Mouse (Mus musculus) lung, postnatal 36 days (tissue): ENCODE measurements around the gene Rab37.
A peak's percentile ranks its signal among the peaks of the same experiment; 100 is the strongest.

Source experiments
- DNase-seq: peaks from one replicate; pipeline ENCODE4 v3.0.0; 2022; ENCODE audit warnings: mixed read lengths

Rab37 gene

GRCm38 (mm10) chr11:115089853-115090252 is 1.4 kb upstream of the Rab37 start:
- DNase-seq: no peak

GRCm38 (mm10) chr11:115092140-115092539 is 909 bp downstream of the Rab37 start:
- DNase-seq: no peak

GRCm38 (mm10) chr11:115098203-115098932 is 7.1 kb downstream of the Rab37 start:
- peak; percentile 14 for DNase-seq

GRCm38 (mm10) chr11:115099241-115099840 is 8.1 kb downstream of the Rab37 start:
- peak; percentile 9 for DNase-seq

- DNase-seq: no peak
Observed at GRCm38 (mm10) chr11:115100032-115100621, 8.9 kb downstream of the Rab37 start.

- DNase-seq: no peak
Observed at GRCm38 (mm10) chr11:115100741-115101140, 9.5 kb downstream of the Rab37 start.

GRCm38 (mm10) chr11:115101615-115102051 is 10.4 kb downstream of the Rab37 start:
- DNase-seq: no peak

GRCm38 (mm10) chr11:115102116-115102515 is 10.9 kb downstream of the Rab37 start:
- DNase-seq: no peak

- no peak for DNase-seq
Observed at GRCm38 (mm10) chr11:115103470-115104413, 12.5 kb downstream of the Rab37 start.

- DNase-seq: peak; percentile 16
Observed at GRCm38 (mm10) chr11:115104769-115105563, 13.7 kb downstream of the Rab37 start.

- DNase-seq: no peak
Observed at GRCm38 (mm10) chr11:115106638-115107037, 15.4 kb downstream of the Rab37 start.

GRCm38 (mm10) chr11:115107403-115107916 is 16.2 kb downstream of the Rab37 start:
- DNase-seq: no peak

- DNase-seq: no peak
Observed at GRCm38 (mm10) chr11:115108176-115108575, 16.9 kb downstream of the Rab37 start.

GRCm38 (mm10) chr11:115110271-115110670 is 19.0 kb downstream of the Rab37 start:
- peak; percentile 17 for DNase-seq

GRCm38 (mm10) chr11:115112196-115112595 is 21.0 kb downstream of the Rab37 start:
- no peak for DNase-seq

- peak; percentile 59 for DNase-seq
Observed at GRCm38 (mm10) chr11:115119409-115119808, 28.2 kb downstream of the Rab37 start.

- no peak for DNase-seq
Observed at GRCm38 (mm10) chr11:115128483-115128882, 37.3 kb downstream of the Rab37 start.

GRCm38 (mm10) chr11:115129508-115130126 is 38.4 kb downstream of the Rab37 start:
- DNase-seq: no peak

- no peak for DNase-seq
Observed at GRCm38 (mm10) chr11:115131768-115132381, 40.6 kb downstream of the Rab37 start.

- DNase-seq: peak; percentile 64
Observed at GRCm38 (mm10) chr11:115133800-115134199, 42.6 kb downstream of the Rab37 start, which contains the start of gene Cd300lf. Gene Cd300lf (minus strand): TSS chr11:115133992.
